Mouse (Mus musculus): ENCODE results near the gene Spon2.

Gene Spon2

DNA sequence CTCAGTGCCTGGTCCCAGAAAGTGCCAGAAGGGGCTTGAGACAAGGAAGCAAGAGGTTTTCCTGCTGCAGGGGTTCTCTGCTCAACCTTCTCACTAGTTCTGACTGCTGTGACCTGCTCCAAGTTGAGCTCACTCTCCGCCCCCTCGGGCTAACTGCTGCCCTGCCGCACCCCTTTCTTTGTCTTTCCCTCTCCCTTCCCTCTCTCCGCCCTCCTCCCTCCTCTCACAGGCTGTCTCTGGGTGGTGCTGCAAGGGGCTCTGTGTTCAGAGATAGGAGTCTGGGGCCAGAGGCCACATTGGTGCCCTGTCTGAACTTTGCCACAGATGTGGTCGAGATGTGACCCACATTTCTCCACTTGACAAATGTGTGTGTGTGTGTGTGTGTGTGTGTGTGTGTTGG is at the start of gene Spon2:
TSS of gene Spon2 (minus strand) at position 375 of the 400 bp plus-strand sequence.
- no peak for DNase-seq (ENCODE audit: low read depth, low spot score)

DNA sequence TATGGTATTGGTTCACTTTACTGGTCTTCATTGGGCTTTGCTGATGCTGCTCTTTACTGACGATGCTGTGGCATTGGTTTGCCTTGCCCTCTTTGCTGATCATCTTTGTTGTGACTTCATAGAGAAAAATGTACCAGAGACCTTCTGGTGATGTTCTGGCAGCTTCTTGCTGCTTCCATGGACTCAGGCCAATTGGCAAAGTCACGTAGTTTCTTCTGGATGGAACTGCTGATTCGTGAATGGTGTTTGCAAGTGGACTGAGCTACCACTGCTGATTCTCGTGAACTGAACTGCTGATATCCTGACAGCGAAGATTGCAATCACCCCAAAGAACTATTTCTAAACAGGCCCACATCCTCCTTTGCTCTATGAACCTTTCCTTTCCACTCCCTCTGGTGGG is 36.2 kb upstream of the Spon2 start:
- no peak for DNase-seq (ENCODE audit: low read depth, low spot score)

DNA sequence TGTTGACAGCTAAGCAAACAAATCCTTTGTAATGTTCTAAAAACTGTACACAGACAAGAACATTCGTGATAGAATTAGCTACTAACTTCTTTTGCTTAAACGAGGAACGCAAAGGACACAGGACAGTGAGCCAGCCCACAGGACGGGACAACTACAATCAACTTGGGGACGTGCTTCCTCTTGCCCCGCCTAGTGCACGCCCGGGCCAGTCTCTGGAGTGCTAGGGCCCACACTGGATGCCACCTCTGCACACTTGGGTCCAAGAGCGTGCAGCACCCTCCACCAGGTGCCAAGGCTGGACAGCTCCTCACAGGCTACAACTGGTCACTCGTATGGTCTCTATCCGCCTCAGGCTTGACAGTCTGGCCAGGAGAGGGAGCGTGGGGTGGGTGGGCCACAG is 29.9 kb upstream of the Spon2 start:
- no peak for DNase-seq (ENCODE audit: low read depth, low spot score)

GRCm38 (mm10) chr5:33247387-33247786 is 29.1 kb upstream of the Spon2 start:
- no peak for DNase-seq (ENCODE audit: low read depth, low spot score)

GRCm38 (mm10) chr5:33245701-33246100 is 27.4 kb upstream of the Spon2 start:
- no peak for DNase-seq (ENCODE audit: low read depth, low spot score)

- no peak for DNase-seq (ENCODE audit: low read depth, low spot score)
These were observed 26.2 kb upstream of the Spon2 start for GRCm38 (mm10) chr5:33244377-33244920.

DNA sequence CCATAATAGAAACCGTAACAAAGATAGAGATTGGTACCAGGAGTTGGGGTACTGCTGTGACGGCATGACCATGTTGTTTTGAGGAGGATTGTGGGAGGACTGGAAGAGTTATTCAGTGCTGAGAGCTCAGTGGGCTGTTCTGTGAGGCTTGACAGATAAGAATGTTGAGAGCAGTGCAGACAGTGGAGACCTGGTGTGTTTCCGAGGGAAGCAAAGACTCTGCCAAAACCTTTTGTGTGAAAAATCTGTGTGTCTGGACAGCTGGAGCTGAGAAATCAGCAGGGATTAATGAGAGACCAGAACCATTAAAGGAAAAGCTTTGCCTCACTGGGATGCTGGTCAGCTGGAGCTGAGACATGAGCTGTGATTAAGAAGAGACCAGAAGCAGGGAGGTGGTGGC is 21.7 kb upstream of the Spon2 start:
- DNase-seq (ENCODE audit: low read depth, low spot score): no peak

GRCm38 (mm10) chr5:33239111-33239714 is 21.0 kb upstream of the Spon2 start:
- DNase-seq (ENCODE audit: low read depth, low spot score): no peak

DNA sequence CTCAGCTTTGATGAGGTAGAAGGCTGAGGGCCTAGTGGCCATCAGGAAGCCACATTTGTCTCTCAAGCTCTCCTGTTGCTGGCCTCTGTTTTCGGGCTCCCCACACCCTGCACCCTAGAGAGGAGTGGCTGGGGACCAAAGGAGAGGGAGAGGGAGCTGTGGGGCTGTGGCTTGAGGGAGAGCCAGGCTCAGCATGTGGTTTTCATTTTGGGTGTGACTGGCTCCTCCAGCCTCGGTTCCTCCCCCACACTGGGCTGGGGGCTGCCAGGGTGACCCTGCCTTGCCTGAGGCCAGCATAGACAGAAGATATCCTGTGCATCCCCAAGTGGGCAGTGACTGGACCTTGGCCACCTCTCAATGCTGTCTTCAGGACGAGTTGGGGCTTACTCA is 20.0 kb upstream of the Spon2 start:
- DNase-seq (ENCODE audit: low read depth, low spot score): no peak

- no peak for DNase-seq (ENCODE audit: low read depth, low spot score)
These were observed 19.5 kb upstream of the Spon2 start for GRCm38 (mm10) chr5:33237600-33238255.

- no peak for DNase-seq (ENCODE audit: low read depth, low spot score)
These were observed 16.3 kb upstream of the Spon2 start for GRCm38 (mm10) chr5:33234391-33235031.

GRCm38 (mm10) chr5:33232791-33233190 is 14.5 kb upstream of the Spon2 start:
- no peak for DNase-seq (ENCODE audit: low read depth, low spot score)

- no peak for DNase-seq (ENCODE audit: low read depth, low spot score)
These were observed 12.0 kb upstream of the Spon2 start for GRCm38 (mm10) chr5:33230285-33230684.

- no peak for DNase-seq (ENCODE audit: low read depth, low spot score)
These were observed 10.2 kb upstream of the Spon2 start for GRCm38 (mm10) chr5:33228428-33228827.

GRCm38 (mm10) chr5:33225673-33226072 is 7.4 kb upstream of the Spon2 start:
- no peak for DNase-seq (ENCODE audit: low read depth, low spot score)

- DNase-seq (ENCODE audit: low read depth, low spot score): no peak
These were observed 6.2 kb upstream of the Spon2 start for GRCm38 (mm10) chr5:33224491-33224890.

GRCm38 (mm10) chr5:33222841-33223744 is 4.8 kb upstream of the Spon2 start:
- no peak for DNase-seq (ENCODE audit: low read depth, low spot score)

DNA sequence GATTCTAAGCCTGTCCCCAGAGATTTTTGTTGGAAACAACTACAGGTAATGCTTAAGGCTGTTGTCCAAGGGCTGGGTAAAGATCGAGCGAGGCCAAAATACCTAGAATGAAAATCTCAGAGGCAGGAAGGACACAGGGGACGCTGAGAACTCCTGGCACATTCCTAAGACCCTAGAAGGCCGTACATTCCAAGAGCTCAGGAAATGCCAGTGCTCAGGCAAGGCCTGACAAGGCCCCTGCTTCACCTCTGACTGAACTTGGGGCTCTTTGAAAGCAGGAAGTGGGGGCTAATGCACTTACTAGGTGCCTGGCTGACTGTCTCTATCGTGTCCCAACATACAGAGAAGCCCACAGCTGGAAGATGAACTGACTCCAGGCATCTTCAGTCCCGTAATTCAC is 4.1 kb upstream of the Spon2 start:
- DNase-seq (ENCODE audit: low read depth, low spot score): no peak

- DNase-seq (ENCODE audit: low read depth, low spot score): no peak
These were observed 2.2 kb upstream of the Spon2 start for GRCm38 (mm10) chr5:33220350-33221044.

- no peak for DNase-seq (ENCODE audit: low read depth, low spot score)
These were observed 1.6 kb upstream of the Spon2 start for GRCm38 (mm10) chr5:33219831-33220230.

DNA sequence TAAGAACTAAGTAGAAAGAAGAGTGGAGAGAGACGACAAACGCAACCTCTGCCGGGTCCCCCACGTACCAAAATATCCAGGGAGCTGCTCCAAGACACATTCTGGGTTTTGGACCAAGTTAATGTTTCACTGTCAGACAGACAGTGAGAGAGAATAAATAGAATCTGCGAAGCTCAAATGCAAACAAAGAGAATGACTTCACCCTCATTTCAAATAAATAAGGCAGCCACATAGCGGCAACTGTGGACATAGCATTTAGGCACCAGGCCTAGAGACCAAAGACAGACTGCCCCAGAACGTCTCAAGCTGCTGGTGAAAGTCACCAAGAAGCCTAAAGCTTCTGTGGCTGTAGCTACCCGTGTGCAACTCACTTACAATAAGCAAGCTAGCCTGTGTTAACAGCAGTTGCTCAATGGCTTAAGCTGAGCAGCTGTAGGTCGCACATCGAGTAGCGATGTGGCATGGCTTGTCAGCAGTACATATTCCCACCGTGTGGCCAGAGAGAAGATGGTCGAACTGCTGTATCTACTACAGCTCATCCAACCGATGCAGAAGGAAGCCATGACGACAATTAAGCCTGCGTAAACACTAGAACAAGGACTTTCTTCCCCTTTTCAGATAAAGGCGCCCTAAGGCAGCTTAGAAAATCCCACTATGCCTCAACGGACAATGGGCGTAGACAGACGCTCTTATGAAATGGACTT is 643 bp upstream of the Spon2 start:
- no peak for DNase-seq (ENCODE audit: low read depth, low spot score)
